Mouse (Mus musculus): ENCODE measurements at regions not wholly inside any gene's neighbourhood (a gene's known extent, or its start where the extent isn't known, plus 50 kb on each side); places are given as distances from the start of the nearest gene placed in this dataset.

- Histone ChIP-seq H3K4me1 (no peaks in the 10 kb centered on the region), H3K4me3 (no peak overlapping the region), H3K36me3 (no peaks in the 10 kb centered on the region), H3K9ac (no peak overlapping the region), H3K9me3 (no peaks in the 10 kb centered on the region), H3K4me2 (replicated peaks) (no peak overlapping the region), H3K27me3 (0 out of 2 replicates have a peak, but pooled peaks cover 2% of the 10 kb centered on the region), H3K27ac (no peak overlapping the region)
- no peak for ATAC-seq (ENCODE audit: insufficient number of reproducible peaks, insufficient read depth, low FRiP score, low TSS enrichment)
- 96% methylated on average over 2 of the region's 2 CpGs for WGBS
These were observed 162.8 kb upstream of the Bmp4 start for GRCm38 (mm10) chr14:46553239-46553638.

- Histone ChIP-seq H3K4me2 (replicated peaks) (no peak overlapping the region), H3K27me3 (no peaks in the 10 kb centered on the region), H3K9ac (no peak overlapping the region), H3K4me1 (0 out of 2 replicates have a peak, but pooled peaks cover 3% of the 10 kb centered on the region), H3K36me3 (no peaks in the 10 kb centered on the region), H3K9me3 (no peaks in the 10 kb centered on the region), H3K27ac (no peak overlapping the region), H3K4me3 (no peak overlapping the region)
- WGBS = 34% methylated on average over 6 of the region's 6 CpGs
- ATAC-seq (ENCODE audit: insufficient number of reproducible peaks, insufficient read depth, low FRiP score, low TSS enrichment) = no peak
These were observed 155.7 kb upstream of the Bmp4 start for GRCm38 (mm10) chr14:46546146-46546545.

- Histone ChIP-seq H3K36me3 (no peaks in the 10 kb centered on the region), H3K27me3 (no peaks in the 10 kb centered on the region), H3K4me3 (no peak overlapping the region), H3K27ac (no peak overlapping the region), H3K9ac (no peak overlapping the region), H3K4me1 (no peaks in the 10 kb centered on the region), H3K4me2 (replicated peaks) (no peak overlapping the region), H3K9me3 (no peaks in the 10 kb centered on the region)
- no peak for ATAC-seq (ENCODE audit: insufficient number of reproducible peaks, insufficient read depth, low FRiP score, low TSS enrichment)
- 87% methylated on average over 6 of the region's 6 CpGs for WGBS
These were observed 149.2 kb upstream of the Bmp4 start for GRCm38 (mm10) chr14:46539466-46540187.

GRCm38 (mm10) chr14:46536002-46536762 lies 145.7 kb upstream of the Bmp4 start:
- Histone ChIP-seq H3K27me3 (no peaks in the 10 kb centered on the region), H3K4me3 (no peak overlapping the region), H3K9ac (no peak overlapping the region), H3K9me3 (no peaks in the 10 kb centered on the region), H3K4me2 (replicated peaks) (no peak overlapping the region), H3K27ac (no peak overlapping the region), H3K4me1 (no peaks in the 10 kb centered on the region), H3K36me3 (no peaks in the 10 kb centered on the region)
- WGBS = 86% methylated on average over 10 of the region's 10 CpGs
- ATAC-seq (ENCODE audit: insufficient number of reproducible peaks, insufficient read depth, low FRiP score, low TSS enrichment) = no peak

- Histone ChIP-seq H3K4me3 (no peak overlapping the region), H3K27me3 (no peaks in the 10 kb centered on the region), H3K9ac (no peak overlapping the region), H3K4me2 (replicated peaks) (no peak overlapping the region), H3K4me1 (no peaks in the 10 kb centered on the region), H3K9me3 (no peaks in the 10 kb centered on the region), H3K36me3 (no peaks in the 10 kb centered on the region), H3K27ac (no peak overlapping the region)
- 77% methylated on average over 1 of the region's 1 CpGs for WGBS
- ATAC-seq (ENCODE audit: insufficient number of reproducible peaks, insufficient read depth, low FRiP score, low TSS enrichment) = no peak
These were observed 142.2 kb upstream of the Bmp4 start for GRCm38 (mm10) chr14:46532697-46533096.

- no peaks in the 10 kb centered on the region for H3K36me3 ChIP-seq
- no peak overlapping the region for H3K9ac ChIP-seq
- H3K27ac ChIP-seq = no peak overlapping the region
- H3K27me3 ChIP-seq = no peaks in the 10 kb centered on the region
- no peak overlapping the region for H3K4me2 ChIP-seq (replicated peaks)
- no peak overlapping the region for H3K4me3 ChIP-seq
- H3K4me1 ChIP-seq = no peaks in the 10 kb centered on the region
- no peaks in the 10 kb centered on the region for H3K9me3 ChIP-seq
- WGBS = 87% methylated on average over 6 of the region's 6 CpGs
- no peak for ATAC-seq (ENCODE audit: insufficient number of reproducible peaks, insufficient read depth, low FRiP score, low TSS enrichment)
These were observed 140.0 kb upstream of the Bmp4 start for GRCm38 (mm10) chr14:46530452-46530851.

GRCm38 (mm10) chr14:46529086-46529715 lies 138.7 kb upstream of the Bmp4 start:
- WGBS = 76% methylated on average over 5 of the region's 5 CpGs
- Histone ChIP-seq H3K4me1 (no peaks in the 10 kb centered on the region), H3K4me3 (no peak overlapping the region), H3K27me3 (no peaks in the 10 kb centered on the region), H3K36me3 (no peaks in the 10 kb centered on the region), H3K4me2 (replicated peaks) (no peak overlapping the region), H3K27ac (no peak overlapping the region), H3K9me3 (no peaks in the 10 kb centered on the region), H3K9ac (no peak overlapping the region)
- no peak for ATAC-seq (ENCODE audit: insufficient number of reproducible peaks, insufficient read depth, low FRiP score, low TSS enrichment)

- H3K4me2 ChIP-seq (replicated peaks) = no peak overlapping the region
- WGBS = 77% methylated on average over 4 of the region's 4 CpGs
- no peak overlapping the region for H3K4me3 ChIP-seq
- H3K27ac ChIP-seq = no peak overlapping the region
- no peaks in the 10 kb centered on the region for H3K9me3 ChIP-seq
- H3K27me3 ChIP-seq = no peaks in the 10 kb centered on the region
- no peak for ATAC-seq (ENCODE audit: insufficient number of reproducible peaks, insufficient read depth, low FRiP score, low TSS enrichment)
- no peaks in the 10 kb centered on the region for H3K4me1 ChIP-seq
- H3K36me3 ChIP-seq = no peaks in the 10 kb centered on the region
- no peak overlapping the region for H3K9ac ChIP-seq
These were observed 126.8 kb upstream of the Bmp4 start for GRCm38 (mm10) chr14:46517258-46517657.

GRCm38 (mm10) chr14:46516285-46516684 lies 125.8 kb upstream of the Bmp4 start:
- Histone ChIP-seq H3K27me3 (no peaks in the 10 kb centered on the region), H3K27ac (no peak overlapping the region), H3K4me3 (no peak overlapping the region), H3K4me1 (no peaks in the 10 kb centered on the region), H3K9ac (no peak overlapping the region), H3K36me3 (no peaks in the 10 kb centered on the region), H3K4me2 (replicated peaks) (no peak overlapping the region), H3K9me3 (no peaks in the 10 kb centered on the region)
- WGBS = 83% methylated on average over 3 of the region's 3 CpGs
- ATAC-seq (ENCODE audit: insufficient number of reproducible peaks, insufficient read depth, low FRiP score, low TSS enrichment) = no peak

GRCm38 (mm10) chr14:46514262-46514932 lies 123.9 kb upstream of the Bmp4 start:
- no peaks in the 10 kb centered on the region for H3K9me3 ChIP-seq
- H3K4me2 ChIP-seq (replicated peaks) = no peak overlapping the region
- no peaks in the 10 kb centered on the region for H3K36me3 ChIP-seq
- no peak overlapping the region for H3K27ac ChIP-seq
- no peak overlapping the region for H3K9ac ChIP-seq
- whole genome bisulfite sequencing = 81% methylated on average over 4 of the region's 4 CpGs
- no peaks in the 10 kb centered on the region for H3K27me3 ChIP-seq
- H3K4me1 ChIP-seq = no peaks in the 10 kb centered on the region
- ATAC-seq (ENCODE audit: insufficient number of reproducible peaks, insufficient read depth, low FRiP score, low TSS enrichment) = no peak
- no peak overlapping the region for H3K4me3 ChIP-seq

GRCm38 (mm10) chr14:46512118-46512517 lies 121.6 kb upstream of the Bmp4 start:
- ATAC-seq (ENCODE audit: insufficient number of reproducible peaks, insufficient read depth, low FRiP score, low TSS enrichment) = no peak
- Histone ChIP-seq H3K9me3 (no peaks in the 10 kb centered on the region), H3K9ac (no peak overlapping the region), H3K36me3 (no peaks in the 10 kb centered on the region), H3K4me1 (no peaks in the 10 kb centered on the region), H3K4me2 (replicated peaks) (no peak overlapping the region), H3K27me3 (no peaks in the 10 kb centered on the region), H3K4me3 (no peak overlapping the region), H3K27ac (no peak overlapping the region)
- 90% methylated on average over 1 of the region's 1 CpGs for WGBS
